Comparison of ENCODE assay signal across 11 mouse cellular contexts in genomic region chr11:99369229-99369628, GRCm38 (mm10). TPM values are rescaled to one million over a fixed set of nuclear protein-coding genes. Genes with fewer than 3 reads are reported as not detected.
A peak's percentile ranks its signal among the peaks of the same experiment; 100 is the strongest.
DNase-seq lines count a peak whose midpoint lies in the region; ATAC-seq and TF ChIP-seq lines count a peak whose summit lies in the region.
"Had no signal": no experiment of that assay in that cellular context is flagged by ENCODE, and none has a peak within 500 bp of the region (broad histone marks: within the 10 kb centered on the region; RNA-seq: fewer than 3 reads in every experiment).

No protein-coding gene starts in this region.

- H3K4me3 ChIP-seq in forebrain, embryonic 14.5 days (ENCODE audit: low read depth, low read length) = no peak overlapping the region
- no peak overlapping the region for H3K4me3 ChIP-seq in forebrain, embryonic 16.5 days (replicated peaks; ENCODE audit: low read length)
- no peak overlapping the region for H3K4me3 ChIP-seq in liver, embryonic 14.5 days (ENCODE audit: insufficient read depth in 1 of 2, low read depth in 2 of 2, low read length in 2 of 2)
- no peak overlapping the region for H3K4me3 ChIP-seq in ES-E14 (ENCODE audit: insufficient read depth in 1 of 2, low read depth in 1 of 2, low read length in 2 of 2, poor library complexity in 1 of 2, severe bottlenecking in 1 of 2)
- H3K4me3 ChIP-seq: hindbrain, embryonic 15.5 days; limb, embryonic 13.5 days had no signal

- H3K36me3 ChIP-seq in forebrain, embryonic 14.5 days (ENCODE audit: control insufficient read depth, insufficient read depth, low read length) = no peaks in the 10 kb centered on the region
- H3K36me3 ChIP-seq in forebrain, embryonic 16.5 days (ENCODE audit: control insufficient read depth, insufficient read depth) = no peaks in the 10 kb centered on the region
- H3K36me3 ChIP-seq in liver, embryonic 14.5 days (replicated peaks; ENCODE audit: control insufficient read depth, insufficient read depth, low read depth) = no peaks in the 10 kb centered on the region
- H3K36me3 ChIP-seq in ES-E14 (ENCODE audit: control insufficient read depth, insufficient read depth, low read length, poor library complexity, severe bottlenecking) = no peaks in the 10 kb centered on the region
- H3K36me3 ChIP-seq: hindbrain, embryonic 15.5 days; limb, embryonic 13.5 days had no signal

- no peak overlapping the region for H3K4me2 ChIP-seq in forebrain, embryonic 14.5 days (ENCODE audit: low read length)
- no peak overlapping the region for H3K4me2 ChIP-seq in forebrain, embryonic 16.5 days (ENCODE audit: low read length)
- no peak overlapping the region for H3K4me2 ChIP-seq in liver, embryonic 14.5 days (ENCODE audit: low read depth)
- H3K4me2 ChIP-seq: hindbrain, embryonic 15.5 days; limb, embryonic 13.5 days had no signal

- no peak overlapping the region for H3K9ac ChIP-seq in forebrain, embryonic 14.5 days (ENCODE audit: low read length)
- H3K9ac ChIP-seq in forebrain, embryonic 16.5 days (replicated peaks; ENCODE audit: low read depth, low read length) = no peak overlapping the region
- no peak overlapping the region for H3K9ac ChIP-seq in liver, embryonic 14.5 days (replicated peaks)
- H3K9ac ChIP-seq in ES-E14 (ENCODE audit: insufficient read depth, low read depth, low read length, poor library complexity, severe bottlenecking) = no peak overlapping the region
- H3K9ac ChIP-seq: hindbrain, embryonic 15.5 days; limb, embryonic 13.5 days had no signal

- no peaks in the 10 kb centered on the region for H3K27me3 ChIP-seq in forebrain, embryonic 14.5 days (replicated peaks; ENCODE audit: control insufficient read depth, insufficient read depth, low read length)
- no peaks in the 10 kb centered on the region for H3K27me3 ChIP-seq in forebrain, embryonic 16.5 days (replicated peaks; ENCODE audit: control insufficient read depth, insufficient read depth, low read length)
- no peaks in the 10 kb centered on the region for H3K27me3 ChIP-seq in liver, embryonic 14.5 days (ENCODE audit: control insufficient read depth, insufficient read depth, low read length)
- H3K27me3 ChIP-seq: hindbrain, embryonic 15.5 days; limb, embryonic 13.5 days had no signal

- peak; percentile 47 for TF ChIP-seq CTCF in liver, embryonic 14.5 days (IDR thresholded peaks at IDR 0.05; ENCODE audit: low read depth)

- ATAC-seq in forebrain, embryonic 14.5 days = no peak
- no peak for ATAC-seq in forebrain, embryonic 16.5 days
- ATAC-seq in liver, embryonic 14.5 days (ENCODE audit: insufficient read depth) = no peak

- in situ Hi-C loops in ES-E14 (cut with MboI; ENCODE audit: low sequenced_read_pairs in 2 of 2, unreplicated experiment in 2 of 2) = no loop called here

- WGBS in forebrain, embryonic 14.5 days = 17% methylated on average over 3 of the region's 3 CpGs
- 8% methylated on average over 3 of the region's 3 CpGs for WGBS in forebrain, embryonic 16.5 days
- WGBS in liver, embryonic 14.5 days (ENCODE audit: insufficient replicate concordance) = 15% methylated on average over 3 of the region's 3 CpGs

- DNase-seq in forebrain, embryonic 14.5 days (ENCODE audit: low spot score) = peak; percentile 29
- no peak for DNase-seq in liver, embryonic 14.5 days (ENCODE audit: low read depth in 3 of 3, low spot score in 3 of 3)
- no peak for DNase-seq in liver
- peak; percentile 68 for DNase-seq in ES-E14 (ENCODE audit: low read depth, low spot score)
- DNase-seq in kidney, postnatal 4 days = peak; percentile 35 to 42
- DNase-seq in B cell, adult 2 months = no peak
- no peak for DNase-seq in right cerebral cortex, postnatal 36 days (ENCODE audit: low spot score in 2 of 2)

- no peaks in the 10 kb centered on the region for H3K4me1 ChIP-seq in forebrain, embryonic 14.5 days (ENCODE audit: control insufficient read depth, insufficient read depth, low read length)
- H3K4me1 ChIP-seq in forebrain, embryonic 16.5 days (replicated peaks; ENCODE audit: control insufficient read depth, insufficient read depth, low read length) = no peaks in the 10 kb centered on the region
- no peaks in the 10 kb centered on the region for H3K4me1 ChIP-seq in liver, embryonic 14.5 days (replicated peaks; ENCODE audit: control insufficient read depth in 2 of 2, insufficient read depth in 2 of 2, low read length in 1 of 2)
- H3K4me1 ChIP-seq in ES-E14 (ENCODE audit: control insufficient read depth in 2 of 2, insufficient read depth in 2 of 2, low read length in 2 of 2, poor library complexity in 1 of 2) = 0 out of 4 replicates have a peak, but pooled peaks cover 0 to 2% of the 10 kb centered on the region in 2 experiments
- H3K4me1 ChIP-seq: hindbrain, embryonic 15.5 days; limb, embryonic 13.5 days had no signal

- H3K9me3 ChIP-seq in forebrain, embryonic 14.5 days (replicated peaks; ENCODE audit: control insufficient read depth, low read length) = no peaks in the 10 kb centered on the region
- H3K9me3 ChIP-seq in forebrain, embryonic 16.5 days (ENCODE audit: control insufficient read depth, low read length) = no peaks in the 10 kb centered on the region
- no peaks in the 10 kb centered on the region for H3K9me3 ChIP-seq in liver, embryonic 14.5 days (ENCODE audit: control insufficient read depth, low read length)
- H3K9me3 ChIP-seq in ES-E14 (ENCODE audit: control insufficient read depth, insufficient read depth, low read depth, low read length) = no peaks in the 10 kb centered on the region
- H3K9me3 ChIP-seq: hindbrain, embryonic 15.5 days; limb, embryonic 13.5 days had no signal

- no peak overlapping the region for H3K27ac ChIP-seq in forebrain, embryonic 14.5 days (ENCODE audit: low read depth, low read length)
- no peak overlapping the region for H3K27ac ChIP-seq in forebrain, embryonic 16.5 days (ENCODE audit: low read length)
- no peak overlapping the region for H3K27ac ChIP-seq in liver, embryonic 14.5 days
- no peak overlapping the region for H3K27ac ChIP-seq in ES-E14 (ENCODE audit: insufficient read depth, low read depth, low read length, poor library complexity, severe bottlenecking)
- H3K27ac ChIP-seq: hindbrain, embryonic 15.5 days; limb, embryonic 13.5 days had no signal

- TF ChIP-seq EP300 in liver, embryonic 14.5 days (IDR thresholded peaks at IDR 0.05; ENCODE audit: low read depth) = no peak

TF ChIP-seq in ES-E14, 5 proteins besides CTCF, POLR2A, EP300 and RAD21:
- TF ChIP-seq HCFC1 (IDR thresholded peaks at IDR 0.05; ENCODE audit: borderline replicate concordance, insufficient read depth, low read length) (no peak), ZNF384 (IDR thresholded peaks at IDR 0.05; ENCODE audit: low read depth, low read length) (no peak), MAFK (IDR thresholded peaks at IDR 0.05; ENCODE audit: insufficient read depth, low read depth, low read length) (no peak), ZC3H11A (IDR thresholded peaks at IDR 0.05; ENCODE audit: borderline replicate concordance, low read depth, low read length) (no peak), CHD2 (IDR thresholded peaks at IDR 0.05; ENCODE audit: low read depth, low read length) (no peak)

RNA-seq across cellular contexts. Expression of gene Krt28, which starts 5.5 kb away (rescaled TPM):
- 0.17 and 0.34 TPM in 2 replicates for polyA plus RNA-seq in forebrain, embryonic 14.5 days (2014; fragmentation: Nextera tagmentation; extraction: Ambion mirVana)
- polyA plus RNA-seq in forebrain, embryonic 16.5 days (2015; fragmentation: Nextera tagmentation; extraction: Ambion mirVana) = not detected in 2 replicates
- 0.02 TPM in 1 of 2 replicates, not detected in the other for polyA plus RNA-seq in liver, embryonic 14.5 days (2012; rRNA removed)
- not detected in 2 replicates for polyA plus RNA-seq in liver, embryonic 14.5 days (2014; fragmentation: Nextera tagmentation; extraction: Ambion mirVana)
- 0.18 and 0.32 TPM in 2 replicates for total RNA-seq in ES-E14 (2012; rRNA removed)
- total RNA-seq: neutrophil, adult 5-6 weeks had no signal

RNA-seq across cellular contexts. Expression of gene Krt27, which starts 18.3 kb away (rescaled TPM):
- not detected in 2 replicates for polyA plus RNA-seq in forebrain, embryonic 14.5 days (2014; fragmentation: Nextera tagmentation; extraction: Ambion mirVana)
- not detected in 2 replicates for polyA plus RNA-seq in forebrain, embryonic 16.5 days (2015; fragmentation: Nextera tagmentation; extraction: Ambion mirVana)
- polyA plus RNA-seq in liver, embryonic 14.5 days (2012; rRNA removed) = not detected in 2 replicates
- not detected in 2 replicates for polyA plus RNA-seq in liver, embryonic 14.5 days (2014; fragmentation: Nextera tagmentation; extraction: Ambion mirVana)
- total RNA-seq in ES-E14 (2012; rRNA removed) = 0.13 TPM in 1 of 2 replicates, not detected in the other
- total RNA-seq: neutrophil, adult 5-6 weeks had no signal
- polyA plus RNA-seq: limb, embryonic 13.5 days had no signal

RNA-seq across cellular contexts. Expression of gene Krt10, which starts 19.9 kb away (rescaled TPM):
- polyA plus RNA-seq in forebrain, embryonic 14.5 days (2014; fragmentation: Nextera tagmentation; extraction: Ambion mirVana) = 30.9 and 33.3 TPM in 2 replicates
- 24.1 and 25.3 TPM in 2 replicates for polyA plus RNA-seq in forebrain, embryonic 16.5 days (2015; fragmentation: Nextera tagmentation; extraction: Ambion mirVana)
- polyA plus RNA-seq in liver, embryonic 14.5 days (2012; rRNA removed) = 1.3 and 1.6 TPM in 2 replicates
- 3.2 and 5.1 TPM in 2 replicates for polyA plus RNA-seq in liver, embryonic 14.5 days (2014; fragmentation: Nextera tagmentation; extraction: Ambion mirVana)
- 0.53 and 2.8 TPM in 2 replicates for total RNA-seq in ES-E14 (2012; rRNA removed)

RNA-seq across cellular contexts. Expression of gene Krt26, which starts 31.5 kb away (rescaled TPM):
- not detected in 2 replicates for polyA plus RNA-seq in forebrain, embryonic 14.5 days (2014; fragmentation: Nextera tagmentation; extraction: Ambion mirVana)
- 0.08 TPM in 1 of 2 replicates, not detected in the other for polyA plus RNA-seq in forebrain, embryonic 16.5 days (2015; fragmentation: Nextera tagmentation; extraction: Ambion mirVana)
- not detected in 2 replicates for polyA plus RNA-seq in liver, embryonic 14.5 days (2012; rRNA removed)
- polyA plus RNA-seq in liver, embryonic 14.5 days (2014; fragmentation: Nextera tagmentation; extraction: Ambion mirVana) = not detected in 2 replicates
- total RNA-seq in ES-E14 (2012; rRNA removed) = not detected in 2 replicates
- total RNA-seq: neutrophil, adult 5-6 weeks had no signal
- polyA plus RNA-seq: limb, embryonic 13.5 days had no signal

RNA-seq across cellular contexts. Expression of gene Krt25, which starts 46.5 kb away (rescaled TPM):
- polyA plus RNA-seq in forebrain, embryonic 14.5 days (2014; fragmentation: Nextera tagmentation; extraction: Ambion mirVana) = 0.14 TPM in 1 of 2 replicates, not detected in the other
- polyA plus RNA-seq in forebrain, embryonic 16.5 days (2015; fragmentation: Nextera tagmentation; extraction: Ambion mirVana) = not detected in 2 replicates
- not detected in 2 replicates for polyA plus RNA-seq in liver, embryonic 14.5 days (2012; rRNA removed)
- polyA plus RNA-seq in liver, embryonic 14.5 days (2014; fragmentation: Nextera tagmentation; extraction: Ambion mirVana) = not detected in 2 replicates
- total RNA-seq in ES-E14 (2012; rRNA removed) = not detected in 2 replicates
- total RNA-seq: neutrophil, adult 5-6 weeks had no signal
- polyA plus RNA-seq: limb, embryonic 13.5 days had no signal

Comparison
In these comparisons a context has a peak if more than half of its experiments do, and no peak if none do; other contexts are left out.
1. DNase-seq: peak in forebrain, embryonic 14.5 days (single experiment), ES-E14 (single experiment) and kidney, postnatal 4 days (2 of 2); none in liver, embryonic 14.5 days (0 of 3), liver (single experiment), B cell, adult 2 months (0 of 2) and right cerebral cortex, postnatal 36 days (0 of 2).